Mouse (Mus musculus): ENCODE measurements around the gene Ncoa6.

- TF ChIP-seq CTCF (IDR thresholded peaks at IDR 0.05) (peak; percentile 60), EP300 (IDR thresholded peaks at IDR 0.05) (no peak)
Observed at GRCm38 (mm10) chr2:155436445-155436844, 37.2 kb downstream of the Ncoa6 start.
